Mouse (Mus musculus) liver, adult 2 months (tissue): ENCODE results near the gene Syt12. TPM values are rescaled to one million over a fixed set of nuclear protein-coding genes. Genes with fewer than 3 reads are reported as not detected.

Source experiments
- DNase-seq: peaks from one replicate; pipeline ENCODE4 v3.0.0-alpha.2; 2011; ENCODE audit warnings: low read depth, low spot score; ENCODE audit errors: extremely low read depth
- H3K27ac ChIP-seq: fragments of 200-500 bp; replicated peaks from 2 replicates; pipeline ENCODE4 v1.5.1; 2012; ENCODE audit warnings: low read depth, mild to moderate bottlenecking, control low read depth, inconsistent platforms, low read length; ENCODE audit not compliant: insufficient read depth
- H3K27me3 ChIP-seq: fragments of 200-500 bp; 2 replicates; pipeline ENCODE4 v1.6.1; 2012; ENCODE audit warnings: mild to moderate bottlenecking, moderate library complexity, low read length, inconsistent platforms; ENCODE audit not compliant: control insufficient read depth, insufficient read depth
- H3K36me3 ChIP-seq: fragments of 200-500 bp; 2 replicates; pipeline ENCODE4 v1.6.1; 2012; ENCODE audit warnings: low read length, inconsistent platforms; ENCODE audit not compliant: control insufficient read depth, insufficient read depth
- H3K4me1 ChIP-seq: fragments of 200-500 bp; 2 replicates; pipeline ENCODE4 v1.6.1; 2011; ENCODE audit warnings: low read length; ENCODE audit not compliant: control insufficient read depth, insufficient read depth
- H3K4me3 ChIP-seq: fragments of 200-500 bp; 2 replicates; pipeline ENCODE4 v1.5.1; 2011; ENCODE audit warnings: low read depth, mild to moderate bottlenecking, control low read depth, low read length, moderate library complexity; ENCODE audit not compliant: insufficient read depth
- H3K79me2 ChIP-seq: fragments of 200-500 bp; 2 replicates; pipeline ENCODE4 v1.6.1; 2012; ENCODE audit warnings: inconsistent platforms, mild to moderate bottlenecking, low read length, moderate library complexity; ENCODE audit not compliant: control insufficient read depth, insufficient read depth
- H3K9ac ChIP-seq: fragments of 200-500 bp; 2 replicates; pipeline ENCODE4 v1.6.1; 2012; ENCODE audit warnings: low read depth, mild to moderate bottlenecking, control low read depth, inconsistent platforms, low read length
- CTCF ChIP-seq: fragments of 200-500 bp; IDR thresholded peaks from 2 replicates; pipeline ENCODE4 v1.5.1; 2011; ENCODE audit warnings: low read depth, low read length, control low read depth
- POLR2A ChIP-seq: fragments of 200-500 bp; IDR thresholded peaks from 2 replicates; pipeline ENCODE4 v1.6.1; 2011; ENCODE audit warnings: low read length, control low read depth; ENCODE audit not compliant: insufficient read depth; ENCODE audit errors: extremely low read depth
- WGBS: fragments of 180-500 bp; shearing (Covaris S2); methylation state at CpG from one replicate; pipeline ENCODE4 v1.1.7; 2018; 5-methylcytosine and 5-hydroxymethylcytosine counted together
- polyA plus RNA-seq: library from polyadenylated mRNA; depleted of rRNA; stranded (reverse); fragments of >200 nt; gene quantifications from 2 replicates; pipeline ENCODE4 v1.2.3, GENCODE M21; 2012
- total RNA-seq: library from RNA; depleted of rRNA; stranded (reverse); fragments of >200 nt; gene quantifications from 2 replicates; pipeline ENCODE4 v1.2.3, GENCODE M21; 2014

The Syt12 gene
- total and polyA plus RNA-seq, 2 experiments, result 0.28 to 0.91 TPM

DNA sequence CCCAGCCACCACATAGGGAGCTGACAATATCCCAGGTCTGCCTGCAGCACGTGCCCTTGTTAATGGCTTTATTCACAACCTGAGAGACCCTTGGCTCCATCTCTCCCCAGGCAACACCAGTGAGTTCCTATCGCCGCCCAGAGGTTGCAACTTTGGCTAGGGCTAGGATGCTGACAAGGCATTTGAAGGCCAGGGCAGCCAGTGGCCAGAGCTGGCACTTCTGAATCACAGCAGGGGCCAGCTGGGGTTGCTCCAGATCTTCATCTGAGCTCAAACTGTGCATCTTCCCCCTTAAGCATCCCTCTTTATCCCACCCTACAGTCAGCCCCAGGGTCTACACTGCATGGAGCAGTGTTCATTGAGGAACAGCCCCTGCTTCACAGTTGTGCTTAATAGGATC, 2.5 kb downstream of the Syt12 start:
- H3K27ac ChIP-seq, result no peak overlapping the region
- WGBS, result 66% methylated on average over 3 of the region's 3 CpGs
- H3K4me3 ChIP-seq, result no peak overlapping the region
- H3K4me1 ChIP-seq, result peaks cover 6% of the 10 kb centered on the region; the same call in 1 of the 2 replicates
- H3K79me2 ChIP-seq, result no peaks in the 10 kb centered on the region
- TF ChIP-seq CTCF (no peak), POLR2A (no peak)
- DNase-seq, result no peak
- no peak overlapping the region for H3K9ac ChIP-seq
- H3K27me3 ChIP-seq, result peaks cover 5% of the 10 kb centered on the region; the same call in 1 of the 2 replicates
- H3K36me3 ChIP-seq, result no peaks in the 10 kb centered on the region

DNA sequence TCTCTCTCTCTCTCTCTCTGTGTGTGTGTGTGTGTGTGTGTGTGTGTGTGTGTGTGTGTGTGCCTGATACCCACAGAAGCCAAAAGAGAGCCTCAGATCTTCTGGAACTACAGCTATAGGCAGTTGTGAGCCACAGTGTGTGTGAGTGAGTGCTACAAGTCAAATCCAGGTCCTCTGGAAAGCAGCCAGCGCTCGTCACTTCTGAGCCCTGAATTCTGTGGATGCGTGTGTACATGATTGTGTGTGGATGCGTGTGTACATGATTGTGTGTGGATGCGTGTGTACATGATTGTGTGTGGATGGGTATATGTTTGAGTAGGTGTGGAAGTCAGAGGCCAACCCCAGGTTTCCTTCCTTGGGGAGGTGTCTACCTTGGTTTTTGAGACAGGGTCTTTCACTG, 3.7 kb downstream of the Syt12 start:
- Histone ChIP-seq H3K79me2 (no peaks in the 10 kb centered on the region), H3K4me3 (no peak overlapping the region), H3K27ac (no peak overlapping the region), H3K27me3 (peaks cover 5% of the 10 kb centered on the region; the same call in 1 of the 2 replicates), H3K9ac (no peak overlapping the region), H3K4me1 (peaks cover 6% of the 10 kb centered on the region; the same call in 1 of the 2 replicates), H3K36me3 (no peaks in the 10 kb centered on the region)
- TF ChIP-seq POLR2A, result no peak
- TF ChIP-seq CTCF, result no peak
- WGBS, result 86% methylated on average over 5 of the region's 5 CpGs
- DNase-seq, result no peak

DNA sequence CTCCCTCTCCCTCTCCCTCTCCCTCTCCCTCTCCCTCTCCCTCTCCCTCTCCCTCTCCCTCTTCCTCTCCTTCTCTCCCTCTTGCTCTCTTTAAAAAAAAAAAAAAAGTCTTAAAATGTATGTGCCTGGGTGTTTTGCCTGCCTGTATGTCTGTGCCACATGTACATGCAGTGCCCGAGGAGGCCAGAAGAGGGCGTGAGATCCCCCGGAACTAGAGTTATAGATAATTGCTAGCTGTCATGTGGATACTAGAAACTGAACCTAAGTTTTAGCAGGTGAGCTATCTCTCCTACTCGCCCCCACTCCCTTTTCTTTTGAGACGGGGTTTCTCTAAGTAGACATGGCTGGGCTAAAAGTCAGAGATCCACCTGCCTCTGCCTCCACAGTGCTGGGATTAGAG, 8.9 kb downstream of the Syt12 start:
- Histone ChIP-seq H3K9ac (no peak overlapping the region), H3K27me3 (no peaks in the 10 kb centered on the region), H3K4me1 (no peaks in the 10 kb centered on the region), H3K79me2 (no peaks in the 10 kb centered on the region), H3K36me3 (no peaks in the 10 kb centered on the region), H3K27ac (no peak overlapping the region), H3K4me3 (no peak overlapping the region)
- TF ChIP-seq POLR2A (no peak), CTCF (peak; percentile 75)
- 47% methylated on average over 5 of the region's 5 CpGs for WGBS
- DNase-seq, result peak; percentile 23

DNA sequence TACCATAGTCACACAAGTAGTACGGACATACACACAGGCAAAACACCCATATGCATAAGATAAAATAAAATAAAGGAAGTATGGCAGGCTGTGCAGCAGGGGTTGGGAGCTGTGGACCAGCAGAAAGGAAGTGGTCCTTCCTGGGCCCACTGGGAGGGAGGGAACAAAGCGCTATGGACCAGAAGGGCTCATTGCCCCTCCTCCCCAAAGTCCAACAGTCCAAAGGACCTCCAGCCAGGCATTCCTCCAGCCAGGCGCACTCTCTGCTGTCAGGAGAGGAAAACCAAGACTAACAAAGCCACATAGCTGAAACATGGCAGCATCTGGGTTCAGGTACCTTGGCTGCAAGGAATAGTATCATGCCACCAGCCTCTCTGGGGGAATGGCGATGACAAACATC, 12.6 kb downstream of the Syt12 start:
- H3K9ac ChIP-seq, result no peak overlapping the region
- H3K4me3 ChIP-seq, result no peak overlapping the region
- no peaks in the 10 kb centered on the region for H3K27me3 ChIP-seq
- no peaks in the 10 kb centered on the region for H3K36me3 ChIP-seq
- DNase-seq, result no peak
- H3K79me2 ChIP-seq, result no peaks in the 10 kb centered on the region
- H3K27ac ChIP-seq, result no peak overlapping the region
- no peaks in the 10 kb centered on the region; the same call in 1 of the 2 replicates for H3K4me1 ChIP-seq
- 66% methylated on average over 4 of the region's 4 CpGs for WGBS
- TF ChIP-seq POLR2A, result no peak

DNA sequence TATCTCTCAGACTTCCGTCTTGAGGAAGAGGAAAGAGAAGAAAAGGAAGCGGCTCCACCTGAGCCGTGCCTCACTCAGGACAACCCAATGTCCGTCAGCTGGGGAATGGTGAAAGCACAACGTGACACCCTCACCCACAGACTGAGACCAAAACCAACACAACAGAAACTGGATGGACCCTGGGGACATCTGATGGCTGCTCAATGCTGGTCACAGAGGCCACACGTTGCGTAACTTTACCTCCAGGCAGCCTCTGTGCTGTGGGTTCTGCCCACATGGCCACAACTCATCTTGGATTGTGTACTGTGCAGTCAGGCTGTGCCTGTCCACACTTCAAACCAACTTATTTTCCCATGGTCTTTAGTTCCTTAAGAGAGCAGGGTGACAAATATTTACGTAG, 15.3 kb downstream of the Syt12 start:
- Histone ChIP-seq H3K27me3 (no peaks in the 10 kb centered on the region), H3K36me3 (no peaks in the 10 kb centered on the region), H3K27ac (no peak overlapping the region), H3K4me3 (no peak overlapping the region), H3K79me2 (no peaks in the 10 kb centered on the region), H3K9ac (no peak overlapping the region), H3K4me1 (no peaks in the 10 kb centered on the region; the same call in 1 of the 2 replicates)
- 37% methylated on average over 8 of the region's 8 CpGs for WGBS
- TF ChIP-seq CTCF, result no peak
- no peak for TF ChIP-seq POLR2A
- peak; percentile 76 for DNase-seq

DNA sequence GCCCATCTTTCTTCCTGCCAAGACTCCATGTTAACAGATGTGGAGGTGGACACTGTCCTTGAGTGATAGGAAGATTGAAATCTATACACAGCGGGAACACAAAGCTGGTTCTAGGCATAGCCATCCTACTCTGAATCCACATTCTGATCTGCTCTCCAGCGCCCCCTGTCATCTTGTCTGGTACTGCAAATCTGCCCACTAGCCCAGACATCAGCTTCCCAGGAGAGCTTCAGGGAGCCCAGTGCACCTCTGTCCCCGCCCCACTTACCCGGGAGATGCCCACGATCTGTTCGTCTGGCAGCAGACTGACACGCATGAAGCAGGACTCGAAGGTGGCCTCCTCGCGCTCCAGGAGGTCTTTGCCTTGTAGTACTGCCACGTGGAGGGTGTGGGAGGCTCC, 21.0 kb downstream of the Syt12 start:
- WGBS, result 18% methylated on average over 11 of the region's 11 CpGs
- TF ChIP-seq CTCF (peak; percentile 71), POLR2A (no peak)
- Histone ChIP-seq H3K27ac (no peak overlapping the region), H3K36me3 (no peaks in the 10 kb centered on the region), H3K79me2 (no peaks in the 10 kb centered on the region), H3K4me3 (no peak overlapping the region; the same call in 1 of the 2 replicates), H3K27me3 (no peaks in the 10 kb centered on the region), H3K4me1 (no peaks in the 10 kb centered on the region), H3K9ac (no peak overlapping the region)
- no peak for DNase-seq
